Comparison of ENCODE assay signal across 10 mouse cellular contexts in the genomic region with DNA sequence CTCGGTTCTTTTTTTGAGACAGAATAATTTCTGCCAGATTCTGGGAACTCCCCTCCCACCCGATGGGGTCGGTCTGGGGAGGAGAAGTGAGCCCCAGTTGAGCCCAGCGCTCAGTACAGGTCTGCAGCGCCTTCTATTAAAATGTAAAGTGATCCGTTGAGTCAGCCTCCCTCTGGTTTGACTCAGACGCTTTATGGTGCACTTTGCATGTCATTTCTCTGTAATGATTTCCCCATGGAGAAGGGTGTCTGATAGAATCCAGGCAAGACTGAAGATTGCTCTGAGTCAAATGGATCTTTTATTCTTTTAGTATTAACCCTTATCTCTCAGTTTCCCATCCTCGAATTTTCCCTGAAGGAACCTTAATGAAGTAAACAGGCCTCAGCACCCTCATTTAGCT.
DNase-seq lines count a peak whose midpoint lies in the region; ATAC-seq and TF ChIP-seq lines count a peak whose summit lies in the region.
"Had no signal": no experiment of that assay in that cellular context is flagged by ENCODE, and none has a peak within 500 bp of the region (broad histone marks: within the 10 kb centered on the region; RNA-seq: fewer than 3 reads in every experiment).

No protein-coding gene starts in this region.

- no peak overlapping the region for H3K27ac ChIP-seq in embryonic facial prominence, embryonic 11.5 days (replicated peaks; ENCODE audit: low read depth, low read length)
- H3K27ac ChIP-seq in hindbrain, embryonic 15.5 days (replicated peaks): peak overlapping the region; percentile 70
- H3K27ac ChIP-seq in midbrain, postnatal 0 days (ENCODE audit: low read depth, low read length): peak overlapping the region; percentile 38; the same call in 1 of the 2 replicates
- H3K27ac ChIP-seq in cerebellum, adult 2 months (ENCODE audit: insufficient read depth, low read length): no peak overlapping the region
- H3K27ac ChIP-seq: intestine, embryonic 15.5 days had no signal

- no peaks in the 10 kb centered on the region for H3K36me3 ChIP-seq in embryonic facial prominence, embryonic 11.5 days (replicated peaks; ENCODE audit: control insufficient read depth, insufficient read depth, low read depth, low read length)
- H3K36me3 ChIP-seq in hindbrain, embryonic 15.5 days: no peaks in the 10 kb centered on the region
- no peaks in the 10 kb centered on the region for H3K36me3 ChIP-seq in midbrain, postnatal 0 days (ENCODE audit: insufficient read depth, low read length)
- H3K36me3 ChIP-seq: intestine, embryonic 15.5 days had no signal

- DNase-seq in NIH3T3 (ENCODE audit: low read depth): peak; percentile 63
- peak; percentile 73 for DNase-seq in embryonic facial prominence, embryonic 11.5 days (ENCODE audit: low spot score)
- DNase-seq in midbrain, postnatal 0 days (ENCODE audit: low spot score): peak; percentile 31
- DNase-seq in thymus, adult 18-20 months: no peak
- no peak for DNase-seq in cerebellum, adult 2 months
- DNase-seq: spleen, adult 18-20 months had no signal

- no peaks in the 10 kb centered on the region for H3K27me3 ChIP-seq in embryonic facial prominence, embryonic 11.5 days (ENCODE audit: control insufficient read depth, insufficient read depth, low read length)
- H3K27me3 ChIP-seq in hindbrain, embryonic 15.5 days: no peaks in the 10 kb centered on the region
- no peaks in the 10 kb centered on the region for H3K27me3 ChIP-seq in midbrain, postnatal 0 days (ENCODE audit: insufficient read depth, low read length)
- no peaks in the 10 kb centered on the region for H3K27me3 ChIP-seq in cerebellum, adult 2 months (ENCODE audit: control insufficient read depth, insufficient read depth, low read length)
- H3K27me3 ChIP-seq: intestine, embryonic 15.5 days had no signal

- H3K4me3 ChIP-seq in embryonic facial prominence, embryonic 11.5 days (ENCODE audit: low read depth, low read length): no peak overlapping the region
- no peak overlapping the region for H3K4me3 ChIP-seq in hindbrain, embryonic 15.5 days
- no peak overlapping the region for H3K4me3 ChIP-seq in midbrain, postnatal 0 days (ENCODE audit: low read depth, low read length)
- no peak overlapping the region for H3K4me3 ChIP-seq in cerebellum, adult 2 months (replicated peaks; ENCODE audit: insufficient read depth, low read depth, low read length)
- H3K4me3 ChIP-seq: intestine, embryonic 15.5 days had no signal

- WGBS in embryonic facial prominence, embryonic 11.5 days: 19% methylated on average over 8 of the region's 8 CpGs
- WGBS in hindbrain, embryonic 15.5 days: 8% methylated on average over 8 of the region's 8 CpGs
- 11% methylated on average over 8 of the region's 8 CpGs for WGBS in midbrain, postnatal 0 days
- 80% methylated on average over 8 of the region's 8 CpGs for WGBS in cerebellum, adult 2 months

- H3K9me3 ChIP-seq in embryonic facial prominence, embryonic 11.5 days (replicated peaks; ENCODE audit: control insufficient read depth, low read length): no peaks in the 10 kb centered on the region
- no peaks in the 10 kb centered on the region for H3K9me3 ChIP-seq in hindbrain, embryonic 15.5 days
- no peaks in the 10 kb centered on the region for H3K9me3 ChIP-seq in midbrain, postnatal 0 days (ENCODE audit: low read length)
- H3K9me3 ChIP-seq: intestine, embryonic 15.5 days had no signal

- TF ChIP-seq POLR2A in cerebellum, adult 2 months (IDR thresholded peaks at IDR 0.05; ENCODE audit: borderline replicate concordance, insufficient read depth, low read length): no peak

- peaks cover 14% of the 10 kb centered on the region for H3K4me1 ChIP-seq in embryonic facial prominence, embryonic 11.5 days (ENCODE audit: control insufficient read depth, insufficient read depth, low read length)
- peaks cover 67% of the 10 kb centered on the region for H3K4me1 ChIP-seq in hindbrain, embryonic 15.5 days (replicated peaks)
- H3K4me1 ChIP-seq in midbrain, postnatal 0 days (ENCODE audit: insufficient read depth, low read length): peaks cover 28% of the 10 kb centered on the region
- peaks cover 11% of the 10 kb centered on the region for H3K4me1 ChIP-seq in cerebellum, adult 2 months (ENCODE audit: control insufficient read depth, insufficient read depth, low read length)

- H3K9ac ChIP-seq in embryonic facial prominence, embryonic 11.5 days (replicated peaks; ENCODE audit: low read length): no peak overlapping the region
- H3K9ac ChIP-seq in hindbrain, embryonic 15.5 days: no peak overlapping the region
- no peak overlapping the region for H3K9ac ChIP-seq in midbrain, postnatal 0 days (replicated peaks; ENCODE audit: low read length, poor library complexity, severe bottlenecking)
- H3K9ac ChIP-seq: intestine, embryonic 15.5 days had no signal

- ATAC-seq in embryonic facial prominence, embryonic 11.5 days (replicated peaks; ENCODE audit: insufficient number of reproducible peaks, low FRiP score, low TSS enrichment, low read depth): peak; percentile 72; the same call in 1 of the 2 replicates
- ATAC-seq in hindbrain, embryonic 15.5 days (ENCODE audit: low FRiP score, low read depth): 0 out of 2 replicates have a peak, but pooled peaks have one; percentile 23
- no peak for ATAC-seq in midbrain, postnatal 0 days (ENCODE audit: low FRiP score)
- ATAC-seq in cerebellum, adult (ENCODE audit: insufficient number of reproducible peaks, low FRiP score, low TSS enrichment): no peak
- ATAC-seq: intestine, embryonic 15.5 days had no signal

- H3K4me2 ChIP-seq in embryonic facial prominence, embryonic 11.5 days (ENCODE audit: low read depth, low read length): no peak overlapping the region
- H3K4me2 ChIP-seq in hindbrain, embryonic 15.5 days: no peak overlapping the region
- H3K4me2 ChIP-seq in midbrain, postnatal 0 days (ENCODE audit: low read depth, low read length, poor library complexity, severe bottlenecking): no peak overlapping the region
- H3K4me2 ChIP-seq: intestine, embryonic 15.5 days; liver, embryonic 11.5 days had no signal

- no peak for TF ChIP-seq CTCF in midbrain, postnatal 0 days (IDR thresholded peaks at IDR 0.05)
- TF ChIP-seq CTCF in cerebellum, adult 2 months (IDR thresholded peaks at IDR 0.05; ENCODE audit: borderline replicate concordance, insufficient read depth, low read depth, low read length): no peak

Comparison
In these comparisons a context has a peak if more than half of its experiments do, and no peak if none do; other contexts are left out.
1. DNase-seq: peak in NIH3T3 (single experiment), embryonic facial prominence, embryonic 11.5 days (single experiment) and midbrain, postnatal 0 days (single experiment); none in thymus, adult 18-20 months (0 of 2) and cerebellum, adult 2 months (0 of 2).
2. ATAC-seq: peak in embryonic facial prominence, embryonic 11.5 days (single experiment) and hindbrain, embryonic 15.5 days (single experiment); none in midbrain, postnatal 0 days (single experiment) and cerebellum, adult (single experiment).
3. H3K27ac ChIP-seq: peak in hindbrain, embryonic 15.5 days (single experiment) and midbrain, postnatal 0 days (single experiment); none in embryonic facial prominence, embryonic 11.5 days (single experiment) and cerebellum, adult 2 months (single experiment).